Mouse (Mus musculus): ENCODE data around the gene Pvr. TPM values are rescaled to one million over a fixed set of nuclear protein-coding genes. Genes with fewer than 3 reads are reported as not detected.

Gene Pvr
- polyA plus RNA-seq, 1 experiment = 10.9 TPM

DNA sequence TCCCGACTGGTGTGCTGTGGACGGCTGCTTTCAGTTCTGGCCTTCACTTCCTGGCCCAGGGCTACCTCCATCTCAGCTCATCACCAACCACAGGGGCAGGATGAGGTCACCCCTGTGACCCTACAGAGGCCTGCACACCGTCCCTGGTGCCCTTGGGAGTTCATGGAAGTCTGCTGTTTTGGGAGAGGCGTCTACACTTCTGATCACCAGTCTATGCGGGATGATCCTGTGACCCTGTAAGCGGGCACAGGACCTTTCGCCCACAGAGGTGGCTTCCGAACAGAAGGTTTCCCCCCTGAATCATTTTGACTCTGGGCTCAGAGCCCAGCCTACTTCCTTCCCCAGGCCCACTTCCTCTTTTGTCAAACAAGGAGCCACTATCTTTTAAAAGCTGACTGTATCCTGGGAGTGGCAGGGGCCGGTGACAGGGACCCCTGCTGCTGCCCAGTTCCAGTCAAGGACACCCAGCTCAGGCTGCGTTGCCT, 49.8 kb downstream of the Pvr start:
- H3K27me3 ChIP-seq (replicated peaks; ENCODE audit: control insufficient read depth, insufficient read depth, low read length) = no peaks in the 10 kb centered on the region
- TF ChIP-seq POLR2A (IDR thresholded peaks at IDR 0.05; ENCODE audit: low read depth, low read length) (no peak), CTCF (conservative IDR thresholded peaks at IDR 0.05; ENCODE audit: insufficient read depth, insufficient read length, low read depth, low read length) (no peak)
- peak; percentile 75 for DNase-seq
- H3K36me3 ChIP-seq (ENCODE audit: control insufficient read depth, insufficient read depth, low read length) = no peaks in the 10 kb centered on the region
- no peak overlapping the region for H3K4me3 ChIP-seq (ENCODE audit: insufficient read depth, low read depth, low read length)
- WGBS = 63% methylated on average over 10 of the region's 10 CpGs
- peaks cover 12% of the 10 kb centered on the region; the same call in 1 of the 2 replicates for H3K4me1 ChIP-seq (ENCODE audit: control insufficient read depth, insufficient read depth, low read length)
- H3K27ac ChIP-seq (ENCODE audit: insufficient read depth, low read depth, low read length) = peak overlapping the region; percentile 17; the same call in 1 of the 2 replicates

DNA sequence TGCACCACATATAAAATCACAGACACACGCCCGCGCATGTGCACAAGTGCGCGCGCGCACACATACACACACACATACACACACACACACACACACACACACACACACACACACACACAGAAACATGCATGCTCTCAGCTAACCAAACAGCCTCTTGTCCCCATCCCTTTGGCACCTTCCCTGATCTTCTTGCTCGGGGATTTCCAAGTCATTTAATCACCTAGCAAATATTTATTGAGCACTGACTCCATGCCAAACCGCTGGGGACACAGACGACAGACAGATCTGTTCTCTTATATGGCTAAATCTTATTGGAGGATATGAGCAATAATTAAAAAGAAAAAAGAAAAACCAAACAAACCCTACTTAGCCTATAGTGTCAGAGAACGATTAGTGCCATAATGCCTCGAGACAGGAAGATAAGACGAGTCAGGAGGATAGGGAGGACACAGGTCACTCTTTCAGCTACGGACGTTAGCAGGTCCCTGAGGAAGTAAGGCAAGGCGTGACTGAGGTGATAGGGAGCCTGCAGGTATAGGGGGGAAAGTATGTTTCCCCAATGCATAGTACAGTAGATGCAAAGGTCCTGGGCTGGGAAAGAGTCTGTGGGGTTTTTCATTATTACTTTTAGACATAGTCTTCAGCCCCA, 53.1 kb downstream of the Pvr start:
- Histone ChIP-seq H3K4me3 (ENCODE audit: insufficient read depth, low read depth, low read length) (no peak overlapping the region), H3K36me3 (ENCODE audit: control insufficient read depth, insufficient read depth, low read length) (no peaks in the 10 kb centered on the region), H3K27me3 (replicated peaks; ENCODE audit: control insufficient read depth, insufficient read depth, low read length) (no peaks in the 10 kb centered on the region), H3K27ac (ENCODE audit: insufficient read depth, low read depth, low read length) (no peak overlapping the region), H3K4me1 (ENCODE audit: control insufficient read depth, insufficient read depth, low read length) (peaks cover 16% of the 10 kb centered on the region)
- TF ChIP-seq POLR2A (IDR thresholded peaks at IDR 0.05; ENCODE audit: low read depth, low read length) (no peak), CTCF (conservative IDR thresholded peaks at IDR 0.05; ENCODE audit: insufficient read depth, insufficient read length, low read depth, low read length) (no peak)
- WGBS = 72% methylated on average over 16 of the region's 16 CpGs
- no peak for DNase-seq

DNA sequence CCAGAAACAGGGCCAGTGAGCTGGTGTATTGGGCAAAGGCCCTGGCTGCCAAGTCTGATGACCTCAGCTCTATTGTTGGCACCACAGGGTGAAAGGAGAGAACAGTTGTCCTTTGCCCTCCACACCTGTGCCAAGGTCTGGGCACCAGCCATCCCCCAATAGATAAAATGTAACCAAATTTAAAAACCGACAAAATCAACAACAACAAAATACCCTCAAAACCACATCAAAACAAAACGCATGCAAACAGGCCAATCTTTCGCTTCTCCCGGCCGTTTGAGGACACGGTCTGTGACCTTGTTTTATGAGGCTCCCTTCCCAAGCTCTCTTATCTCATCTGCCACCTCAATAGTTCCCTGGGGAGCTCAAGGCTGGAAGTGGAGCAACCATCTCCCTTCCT, 54.5 kb downstream of the Pvr start:
- DNase-seq = peak; percentile 85
- H3K27ac ChIP-seq (ENCODE audit: insufficient read depth, low read depth, low read length) = peak overlapping the region; percentile 18; the same call in 1 of the 2 replicates
- WGBS = 34% methylated on average over 6 of the region's 6 CpGs

DNA sequence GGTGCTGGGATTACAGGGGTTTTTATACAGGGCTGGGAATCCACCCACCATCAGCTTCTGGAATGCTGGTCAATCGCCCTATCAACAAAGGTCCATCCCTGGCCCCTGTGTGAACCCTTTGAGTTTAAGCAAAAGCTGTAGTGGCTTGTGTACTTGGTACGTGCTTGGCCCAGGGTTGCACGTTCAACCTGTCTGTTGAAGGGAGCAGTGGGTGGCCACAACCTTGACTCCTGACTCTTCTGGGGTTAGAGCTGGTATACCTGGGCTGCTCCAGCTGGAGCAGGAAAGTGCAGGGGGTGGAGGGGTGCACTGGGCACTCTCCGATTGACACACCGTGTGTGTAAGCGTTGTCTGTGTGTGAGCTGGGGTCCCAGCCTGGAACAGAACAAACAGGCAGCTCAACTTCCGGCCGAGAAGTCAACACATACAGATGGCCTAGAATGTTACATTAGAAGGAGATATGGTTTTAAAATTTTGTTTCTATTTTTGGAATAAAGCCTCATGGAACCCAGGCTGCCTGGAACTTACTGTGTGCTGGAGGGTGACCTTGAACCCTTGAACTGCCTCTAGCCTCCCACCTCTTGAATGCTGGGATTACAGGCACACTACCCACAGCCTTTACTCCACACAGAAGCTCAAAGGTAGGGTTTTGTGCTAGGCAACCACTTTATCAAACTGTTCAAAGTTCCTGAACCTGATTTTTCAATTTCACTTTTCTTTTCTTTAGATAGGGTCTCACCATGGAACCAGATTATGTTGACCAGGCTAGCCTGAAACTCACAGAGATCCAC, 55.5 kb downstream of the Pvr start:
- no peak overlapping the region for H3K4me3 ChIP-seq (ENCODE audit: insufficient read depth, low read depth, low read length)
- 92% methylated on average over 8 of the region's 8 CpGs for whole genome bisulfite sequencing
- no peaks in the 10 kb centered on the region for H3K36me3 ChIP-seq (ENCODE audit: control insufficient read depth, insufficient read depth, low read length)
- no peak for DNase-seq
- peaks cover 16% of the 10 kb centered on the region for H3K4me1 ChIP-seq (ENCODE audit: control insufficient read depth, insufficient read depth, low read length)
- no peaks in the 10 kb centered on the region for H3K27me3 ChIP-seq (replicated peaks; ENCODE audit: control insufficient read depth, insufficient read depth, low read length)
- no peak overlapping the region for H3K27ac ChIP-seq (ENCODE audit: insufficient read depth, low read depth, low read length)
- no peak for TF ChIP-seq CTCF (conservative IDR thresholded peaks at IDR 0.05; ENCODE audit: insufficient read depth, insufficient read length, low read depth, low read length)
- no peak for TF ChIP-seq POLR2A (IDR thresholded peaks at IDR 0.05; ENCODE audit: low read depth, low read length)

More for the DNA sequence above, 54.5 kb downstream of the Pvr start:
- no peak overlapping the region for H3K4me3 ChIP-seq (ENCODE audit: insufficient read depth, low read depth, low read length)
- H3K36me3 ChIP-seq (ENCODE audit: control insufficient read depth, insufficient read depth, low read length) = no peaks in the 10 kb centered on the region
- H3K4me1 ChIP-seq (ENCODE audit: control insufficient read depth, insufficient read depth, low read length) = peaks cover 16% of the 10 kb centered on the region
- TF ChIP-seq POLR2A (IDR thresholded peaks at IDR 0.05; ENCODE audit: low read depth, low read length) (no peak), CTCF (conservative IDR thresholded peaks at IDR 0.05; ENCODE audit: insufficient read depth, insufficient read length, low read depth, low read length) (no peak)
- H3K27me3 ChIP-seq (replicated peaks; ENCODE audit: control insufficient read depth, insufficient read depth, low read length) = no peaks in the 10 kb centered on the region

DNA sequence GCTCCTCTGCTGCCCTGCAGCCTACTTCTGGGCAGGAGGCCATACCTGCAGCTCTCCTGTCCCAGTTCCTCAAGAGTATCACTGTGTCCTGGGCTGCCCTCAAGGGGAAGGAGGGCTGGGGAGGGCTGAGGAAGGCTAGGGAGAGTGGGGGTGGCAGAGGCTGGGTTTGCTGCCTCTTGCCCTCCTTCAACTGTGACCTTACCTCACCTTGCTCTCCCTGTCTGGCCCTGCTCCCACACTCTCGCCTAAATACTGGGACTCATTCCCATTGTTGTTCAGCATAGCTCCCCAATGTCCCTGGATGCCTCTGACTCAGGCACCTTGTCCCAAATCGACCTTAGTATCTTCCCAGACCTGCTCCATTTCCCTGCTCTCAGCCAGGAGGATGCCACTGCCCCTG, 56.7 kb downstream of the Pvr start:
- Histone ChIP-seq H3K27me3 (replicated peaks; ENCODE audit: control insufficient read depth, insufficient read depth, low read length) (no peaks in the 10 kb centered on the region), H3K36me3 (ENCODE audit: control insufficient read depth, insufficient read depth, low read length) (no peaks in the 10 kb centered on the region), H3K4me1 (ENCODE audit: control insufficient read depth, insufficient read depth, low read length) (peaks cover 16% of the 10 kb centered on the region), H3K4me3 (ENCODE audit: insufficient read depth, low read depth, low read length) (no peak overlapping the region), H3K27ac (ENCODE audit: insufficient read depth, low read depth, low read length) (no peak overlapping the region)
- 17% methylated on average over 2 of the region's 2 CpGs for WGBS
- TF ChIP-seq POLR2A (IDR thresholded peaks at IDR 0.05; ENCODE audit: low read depth, low read length) = no peak
- TF ChIP-seq CTCF (conservative IDR thresholded peaks at IDR 0.05; ENCODE audit: insufficient read depth, insufficient read length, low read depth, low read length) = no peak
- DNase-seq = peak; percentile 67

DNA sequence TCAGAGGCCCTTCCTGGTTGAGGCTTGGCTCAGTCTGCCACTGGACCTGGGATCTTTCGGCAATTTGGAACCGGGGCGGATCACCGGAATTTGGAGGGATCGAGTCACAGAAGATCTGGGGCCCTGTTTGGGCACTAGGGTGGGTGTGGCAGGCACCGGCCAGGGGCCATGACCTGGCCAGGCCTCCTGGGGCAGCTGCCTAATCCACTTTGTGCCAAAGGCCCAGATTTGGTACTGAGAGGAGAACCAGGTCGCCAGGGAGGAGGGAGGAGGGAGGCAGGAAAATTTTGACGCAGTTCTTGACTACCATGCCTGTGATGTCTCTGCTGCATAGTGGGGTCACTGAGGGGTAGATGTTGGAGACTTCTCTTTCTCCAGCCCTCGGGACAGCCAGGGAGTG, 59.8 kb downstream of the Pvr start, which contains the start of gene Ceacam16:
Gene Ceacam16 (minus strand): TSS at position 101 of the 400 bp plus-strand sequence.
- TF ChIP-seq CTCF (conservative IDR thresholded peaks at IDR 0.05; ENCODE audit: insufficient read depth, insufficient read length, low read depth, low read length) (no peak), POLR2A (IDR thresholded peaks at IDR 0.05; ENCODE audit: low read depth, low read length) (no peak)
- no peaks in the 10 kb centered on the region for H3K36me3 ChIP-seq (ENCODE audit: control insufficient read depth, insufficient read depth, low read length)
- no peaks in the 10 kb centered on the region for H3K27me3 ChIP-seq (replicated peaks; ENCODE audit: control insufficient read depth, insufficient read depth, low read length)
- no peak within 1 kb of the TSS for H3K4me3 ChIP-seq (ENCODE audit: insufficient read depth, low read depth, low read length)
- no peak for DNase-seq
- no peak within 1 kb of the TSS for H3K27ac ChIP-seq (ENCODE audit: insufficient read depth, low read depth, low read length)
- H3K4me1 ChIP-seq (ENCODE audit: control insufficient read depth, insufficient read depth, low read length) = peaks cover 9% of the 10 kb centered on the region
- 91% methylated on average over 9 of the region's 9 CpGs for WGBS

DNA sequence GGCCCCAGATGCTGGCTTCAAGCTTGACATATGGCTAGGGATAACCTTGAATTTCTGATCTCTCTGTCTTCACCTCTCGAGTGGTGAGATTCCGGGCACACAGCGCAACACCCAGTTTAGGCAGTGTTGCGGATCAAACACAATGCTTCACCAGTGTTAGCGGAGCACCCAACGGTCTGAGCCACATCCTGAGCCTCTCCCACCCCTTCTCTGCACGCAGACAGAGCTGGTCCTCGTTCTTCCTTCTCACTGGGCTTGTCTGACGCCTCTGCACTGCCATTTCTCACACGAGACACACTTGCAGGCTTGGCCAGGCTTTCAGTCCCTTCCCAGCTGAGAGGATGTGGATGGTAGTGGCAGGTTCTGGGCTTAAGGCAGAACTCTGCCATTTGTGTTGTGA, 61.2 kb downstream of the Pvr start:
- TF ChIP-seq CTCF (conservative IDR thresholded peaks at IDR 0.05; ENCODE audit: insufficient read depth, insufficient read length, low read depth, low read length) = no peak
- TF ChIP-seq POLR2A (IDR thresholded peaks at IDR 0.05; ENCODE audit: low read depth, low read length) = no peak
- no peak overlapping the region for H3K27ac ChIP-seq (ENCODE audit: insufficient read depth, low read depth, low read length)

More for the DNA sequence above, 61.2 kb downstream of the Pvr start:
- Histone ChIP-seq H3K27me3 (replicated peaks; ENCODE audit: control insufficient read depth, insufficient read depth, low read length) (no peaks in the 10 kb centered on the region), H3K36me3 (ENCODE audit: control insufficient read depth, insufficient read depth, low read length) (no peaks in the 10 kb centered on the region), H3K4me1 (ENCODE audit: control insufficient read depth, insufficient read depth, low read length) (peaks cover 6% of the 10 kb centered on the region), H3K4me3 (ENCODE audit: insufficient read depth, low read depth, low read length) (no peak overlapping the region)
- WGBS = 69% methylated on average over 10 of the region's 10 CpGs
- no peak for DNase-seq

Data from kidney, adult 2 months (tissue).